Mouse (Mus musculus) left cerebral cortex, adult 18-20 months (tissue): ENCODE data around the gene Zfp53. TPM values are rescaled to one million over a fixed set of nuclear protein-coding genes. Genes with fewer than 3 reads are reported as not detected.

Source experiments
- DNase-seq, 2 experiments: peaks; one replicate each; pipeline ENCODE4 v3.0.0; 2021 to 2022; ENCODE audit warnings: low spot score in 2 of 2, mixed read lengths in 1 of 2
- total RNA-seq, 2 experiments: library from RNA; stranded (reverse); gene quantifications; 2 replicates each; pipeline ENCODE4 v1.2.3; 2021

The Zfp53 gene
- total RNA-seq, 2 experiments from 2014 or later: 4.7 to 4.9 TPM

GRCm38 (mm10) chr17:21517130-21517671, 28.4 kb downstream of the Zfp53 start:
- DNase-seq: no peak

- DNase-seq: no peak
These were observed 37.5 kb downstream of the Zfp53 start for GRCm38 (mm10) chr17:21526270-21526669.

GRCm38 (mm10) chr17:21530645-21531330, 42.0 kb downstream of the Zfp53 start:
- DNase-seq: no peak

GRCm38 (mm10) chr17:21531621-21532020, 42.8 kb downstream of the Zfp53 start:
- peak in 1 of 2 experiments; percentile 25 for DNase-seq

- peak; percentile 60 to 71 for DNase-seq
These were observed 43.5 kb downstream of the Zfp53 start for GRCm38 (mm10) chr17:21532101-21532951.

GRCm38 (mm10) chr17:21533961-21534360, 45.2 kb downstream of the Zfp53 start:
- no peak for DNase-seq

- DNase-seq: peak; percentile 17 to 34
These were observed 45.8 kb downstream of the Zfp53 start for GRCm38 (mm10) chr17:21534460-21535095.

- peak; percentile 51 to 73 for DNase-seq
These were observed 46.6 kb downstream of the Zfp53 start, which contains the start of gene Zfp52 for GRCm38 (mm10) chr17:21535096-21536001. TSS of gene Zfp52 (plus strand) at chr17:21535539.

GRCm38 (mm10) chr17:21536096-21536495, 47.3 kb downstream of the Zfp53 start:
- no peak for DNase-seq

GRCm38 (mm10) chr17:21536676-21537075, 47.9 kb downstream of the Zfp53 start:
- no peak for DNase-seq

- DNase-seq: no peak
These were observed 69.0 kb downstream of the Zfp53 start for GRCm38 (mm10) chr17:21557831-21558230.

Other genes with a start within 250 kb of the Zfp53 start
- gene Vmn1r235, start 232.6 kb upstream of the Zfp53 start, total RNA-seq: not detected
- not detected for gene Vmn1r236, start 206.1 kb upstream of the Zfp53 start, total RNA-seq
- not detected for gene Vmn1r237, start 177.1 kb upstream of the Zfp53 start, total RNA-seq
- gene Zfp677, start 105.2 kb upstream of the Zfp53 start, total RNA-seq: 1 to 10 TPM; 1.4 to 1.8 TPM
- gene Zfp54, start 65.8 kb upstream of the Zfp53 start, total RNA-seq: 1 to 10 TPM; 1.2 to 1.4 TPM
- gene Zfp51, start 38.6 kb upstream of the Zfp53 start, total RNA-seq: 1 to 10 TPM; 4.6 to 4.8 TPM
- gene Zfp52, start 46.5 kb downstream of the Zfp53 start, total RNA-seq: 1 to 10 TPM; 6.5 to 7.3 TPM
- gene Zfp948, start 78.0 kb downstream of the Zfp53 start, total RNA-seq: 10 to 100 TPM; 12.6 to 13.0 TPM
- 10 to 100 TPM; 13.2 TPM for gene Zfp983, start 161.6 kb downstream of the Zfp53 start, total RNA-seq
- gene Gm10226, start 202.9 kb downstream of the Zfp53 start, total RNA-seq: 1 to 10 TPM; 6.2 to 7.2 TPM
- gene Zfp760, start 218.7 kb downstream of the Zfp53 start, total RNA-seq: 1 to 10 TPM; 7.3 to 7.6 TPM
- gene Zfp229, start 241.8 kb downstream of the Zfp53 start, total RNA-seq: 1 to 10 TPM; 2.9 to 3.0 TPM